In genomic region chr1:42714016-42714931, GRCm38 (mm10) we compare ENCODE assay signal across 8 mouse cellular contexts. TPM values are rescaled to one million over a fixed set of nuclear protein-coding genes. Genes with fewer than 3 reads are reported as not detected.
A peak's percentile ranks its signal among the peaks of the same experiment; 100 is the strongest.
DNase-seq lines count a peak whose midpoint lies in the region; ATAC-seq lines count a peak whose summit lies in the region.

No protein-coding gene starts in this region.

- H3K4me3 ChIP-seq in kidney, embryonic 14.5 days (ENCODE audit: low read length): peak overlapping the region; percentile 48
- peak overlapping the region; percentile 19 for H3K4me3 ChIP-seq in liver, embryonic 16.5 days (ENCODE audit: low read depth, low read length)

- H3K27ac ChIP-seq in kidney, embryonic 14.5 days (ENCODE audit: low read depth, low read length): peak overlapping the region; percentile 67; the same call in 1 of the 2 replicates
- H3K27ac ChIP-seq in liver, embryonic 16.5 days (ENCODE audit: low read length): no peak overlapping the region

- 2% methylated on average over 26 of the region's 31 CpGs for WGBS in kidney, embryonic 14.5 days
- 1% methylated on average over 25 of the region's 31 CpGs for WGBS in liver, embryonic 16.5 days (ENCODE audit: insufficient replicate concordance)

- H3K9ac ChIP-seq in kidney, embryonic 14.5 days (ENCODE audit: low read depth, low read length): peak overlapping the region; percentile 68; the same call in 1 of the 2 replicates
- H3K9ac ChIP-seq in liver, embryonic 16.5 days (ENCODE audit: low read depth, low read length): no peak overlapping the region

- H3K4me1 ChIP-seq in kidney, embryonic 14.5 days (ENCODE audit: control insufficient read depth, insufficient read depth, low read length): no peaks in the 10 kb centered on the region; the same call in 1 of the 2 replicates
- no peaks in the 10 kb centered on the region; the same call in none of the 2 replicates for H3K4me1 ChIP-seq in liver, embryonic 16.5 days (ENCODE audit: control insufficient read depth, low read depth, low read length)

- H3K27me3 ChIP-seq in kidney, embryonic 14.5 days (ENCODE audit: control insufficient read depth, insufficient read depth, low read length): peaks cover 59% of the 10 kb centered on the region
- H3K27me3 ChIP-seq in liver, embryonic 16.5 days (ENCODE audit: control insufficient read depth, insufficient read depth, low read depth, low read length): peaks cover 64% of the 10 kb centered on the region

- H3K36me3 ChIP-seq in kidney, embryonic 14.5 days (ENCODE audit: control insufficient read depth, insufficient read depth, low read length): no peaks in the 10 kb centered on the region
- H3K36me3 ChIP-seq in liver, embryonic 16.5 days (ENCODE audit: control insufficient read depth, insufficient read depth): no peaks in the 10 kb centered on the region

- ATAC-seq in kidney, embryonic 14.5 days (ENCODE audit: low FRiP score, low TSS enrichment): peak; percentile 78
- no peak for ATAC-seq in liver, embryonic 16.5 days (ENCODE audit: low read depth)

- DNase-seq in right cerebral cortex, postnatal 10 days (ENCODE audit: low spot score in 2 of 2): peak; percentile 67 to 76
- DNase-seq in right cerebral cortex, postnatal 25 days: no peak
- peak; percentile 80 to 84 for DNase-seq in cerebellum, postnatal 10 days
- peak; percentile 13 to 22 for DNase-seq in heart, adult 9 months (ENCODE audit: low spot score in 2 of 2)
- peak; percentile 81 for DNase-seq in retina, embryonic 14.5 days (ENCODE audit: low spot score)
- DNase-seq in urinary bladder, postnatal 4 days (ENCODE audit: low spot score in 2 of 2): no peak

- H3K4me2 ChIP-seq in kidney, embryonic 14.5 days (replicated peaks; ENCODE audit: low read depth, low read length): peak overlapping the region; percentile 49
- peak overlapping the region; percentile 53 for H3K4me2 ChIP-seq in liver, embryonic 16.5 days (ENCODE audit: low read depth, low read length)

- no peaks in the 10 kb centered on the region for H3K9me3 ChIP-seq in kidney, embryonic 14.5 days (ENCODE audit: control insufficient read depth, low read length)
- H3K9me3 ChIP-seq in liver, embryonic 16.5 days (replicated peaks; ENCODE audit: control insufficient read depth, low read length): no peaks in the 10 kb centered on the region

RNA-seq across cellular contexts. Expression of gene Pou3f3, which starts 18.7 kb away (rescaled TPM):
- 8.5 and 8.8 TPM in 2 replicates for polyA plus RNA-seq in kidney, embryonic 14.5 days (2014; fragmentation: Nextera tagmentation; extraction: Ambion mirVana)
- polyA plus RNA-seq in liver, embryonic 16.5 days (2015; fragmentation: Nextera tagmentation; extraction: Ambion mirVana): not detected in 2 replicates

Comparison
In these comparisons a context has a peak if more than half of its experiments do, and no peak if none do; other contexts are left out.
1. DNase-seq: peak in right cerebral cortex, postnatal 10 days (2 of 2), cerebellum, postnatal 10 days (2 of 2), heart, adult 9 months (2 of 2) and retina, embryonic 14.5 days (single experiment); none in right cerebral cortex, postnatal 25 days (single experiment) and urinary bladder, postnatal 4 days (0 of 2).